Mouse (Mus musculus) embryonic fibroblast, embryonic 13.5 days (primary cell): ENCODE measurements around the gene Sppl2c.

ENCODE experiments used
- CTCF ChIP-seq: IDR thresholded peaks from 2 replicates; pipeline ENCODE4 v1.5.1; 2011; ENCODE audit warnings: mild to moderate bottlenecking, control low read depth, low read length, moderate library complexity, borderline replicate concordance; ENCODE audit not compliant: insufficient read depth
- POLR2A ChIP-seq: IDR thresholded peaks from 2 replicates; pipeline ENCODE4 v1.6.1; 2011; ENCODE audit warnings: low read depth, mild to moderate bottlenecking, control low read depth, low read length, moderate library complexity

DNA sequence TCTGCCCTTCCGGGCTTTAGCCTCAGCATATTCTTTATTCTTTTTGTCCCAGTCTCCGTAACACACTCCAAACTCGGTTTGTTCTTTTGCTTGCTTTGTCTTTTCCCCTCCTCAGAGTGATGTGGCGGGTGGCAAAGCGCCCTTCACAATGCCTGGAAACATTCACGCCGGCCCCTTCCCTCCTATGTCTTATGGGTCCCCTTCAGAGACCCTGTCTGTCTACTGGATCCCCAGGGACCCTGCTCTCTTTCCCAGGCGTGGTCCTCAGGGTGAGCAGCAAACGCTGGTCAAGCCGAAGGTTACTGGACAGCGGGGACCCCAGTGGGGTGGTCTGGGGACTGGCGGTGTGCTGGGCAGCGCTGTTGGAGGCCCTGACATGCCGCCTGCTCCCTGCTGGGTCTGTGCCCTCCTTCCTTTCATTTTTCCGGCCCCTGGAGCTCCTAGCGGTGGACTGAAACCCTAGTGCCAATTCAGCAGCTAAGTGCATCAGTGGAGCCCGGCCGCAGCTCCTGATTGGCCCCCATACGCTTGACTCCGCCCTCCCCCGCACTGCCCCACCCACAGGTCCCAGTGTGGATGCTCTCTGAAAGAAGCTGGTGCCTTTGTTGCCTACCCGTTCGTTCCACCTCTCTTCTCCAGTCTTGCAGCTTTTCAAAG lies 28.4 kb upstream of the Sppl2c start:
- TF ChIP-seq CTCF (no peak), POLR2A (no peak)
